Mouse (Mus musculus): Measurements from ENCODE around the gene Mtrr.
"Not testable (repeated sequence)": the region's sequence is repeated elsewhere in the genome, so short reads cannot be mapped to it uniquely, and the experiment has no call there.

Gene Mtrr

DNA sequence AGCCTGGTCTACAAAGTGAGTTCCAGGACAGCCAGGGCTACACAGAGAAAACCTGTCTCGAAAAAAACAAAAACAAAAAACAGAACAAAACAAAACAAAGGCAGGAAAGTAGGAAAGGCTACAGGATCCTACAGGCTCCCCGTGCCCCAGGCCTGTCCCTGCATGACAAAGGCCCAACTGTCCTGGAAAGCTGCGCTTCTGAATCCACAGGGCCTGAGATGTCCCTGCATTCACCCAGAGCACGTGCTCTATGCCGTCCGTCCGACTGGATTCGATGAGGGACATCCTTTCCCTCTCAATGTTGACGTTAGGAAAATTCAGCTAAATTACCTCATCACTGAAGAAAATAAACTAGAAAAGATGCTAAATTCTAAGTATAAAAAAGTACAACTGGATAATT is 13.8 kb downstream of the Mtrr start:
- no peak for DNase-seq

DNA sequence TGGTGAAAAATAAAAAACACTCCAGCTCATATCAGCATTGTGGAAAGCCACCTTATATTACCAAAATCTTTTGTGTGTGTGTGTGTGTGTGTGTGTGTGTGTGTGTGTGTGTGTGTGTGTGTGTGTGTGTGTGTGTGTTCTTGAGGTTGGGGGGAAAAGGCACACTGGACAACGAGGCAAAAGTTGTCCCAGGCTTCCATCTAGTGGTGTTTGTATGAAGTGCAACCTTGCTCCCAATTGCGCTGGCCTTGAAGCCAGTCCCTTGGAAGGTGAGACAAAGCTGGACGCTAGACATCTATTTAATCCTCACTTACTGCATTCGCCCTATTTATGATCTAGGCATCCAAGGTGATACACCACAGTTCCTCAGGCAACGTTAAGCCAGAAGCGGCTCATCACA is 28.6 kb downstream of the Mtrr start:
- not testable (repeated sequence) for DNase-seq

Measured in thymus, postnatal 14 days (tissue).